In genomic region chr9:118778596-118778995, GRCm38 (mm10) we compare ENCODE assay signal across 17 mouse cellular contexts.
DNase-seq lines count a peak whose midpoint lies in the region; ATAC-seq and TF ChIP-seq lines count a peak whose summit lies in the region.
"Had no signal": no experiment of that assay in that cellular context is flagged by ENCODE, and none has a peak within 500 bp of the region (broad histone marks: within the 10 kb centered on the region; RNA-seq: fewer than 3 reads in every experiment).

No protein-coding gene starts in this region.

- H3K4me3 ChIP-seq in hindbrain, embryonic 16.5 days (ENCODE audit: low read length), result no peak overlapping the region
- H3K4me3 ChIP-seq in hindbrain, embryonic 12.5 days, result no peak overlapping the region
- H3K4me3 ChIP-seq in lung, embryonic 14.5 days (ENCODE audit: low read depth, low read length), result no peak overlapping the region
- H3K4me3 ChIP-seq in embryonic facial prominence, embryonic 13.5 days, result no peak overlapping the region
- H3K4me3 ChIP-seq in limb, embryonic 13.5 days, result no peak overlapping the region
- H3K4me3 ChIP-seq: embryonic facial prominence, embryonic 15.5 days; heart, embryonic 10.5 days had no signal

- no peaks in the 10 kb centered on the region for H3K36me3 ChIP-seq in hindbrain, embryonic 16.5 days (ENCODE audit: control insufficient read depth, insufficient read depth, low read length)
- no peaks in the 10 kb centered on the region for H3K36me3 ChIP-seq in hindbrain, embryonic 12.5 days
- no peaks in the 10 kb centered on the region; the same call in 1 of the 2 replicates for H3K36me3 ChIP-seq in lung, embryonic 14.5 days (ENCODE audit: insufficient read depth)
- 0 out of 2 replicates have a peak, but pooled peaks cover under 1% of the 10 kb centered on the region for H3K36me3 ChIP-seq in embryonic facial prominence, embryonic 13.5 days
- no peaks in the 10 kb centered on the region; the same call in 1 of the 2 replicates for H3K36me3 ChIP-seq in limb, embryonic 13.5 days
- H3K36me3 ChIP-seq: embryonic facial prominence, embryonic 15.5 days had no signal

- no peak overlapping the region for H3K9ac ChIP-seq in hindbrain, embryonic 16.5 days (ENCODE audit: low read depth, low read length)
- H3K9ac ChIP-seq in hindbrain, embryonic 12.5 days, result no peak overlapping the region
- no peak overlapping the region for H3K9ac ChIP-seq in lung, embryonic 14.5 days
- H3K9ac ChIP-seq in embryonic facial prominence, embryonic 13.5 days, result no peak overlapping the region
- no peak overlapping the region for H3K9ac ChIP-seq in limb, embryonic 13.5 days
- H3K9ac ChIP-seq: embryonic facial prominence, embryonic 15.5 days had no signal

- 31% methylated on average over 2 of the region's 2 CpGs for WGBS in hindbrain, embryonic 16.5 days
- WGBS in hindbrain, embryonic 12.5 days, result 54% methylated on average over 2 of the region's 2 CpGs
- 44% methylated on average over 2 of the region's 2 CpGs for WGBS in lung, embryonic 14.5 days
- 39% methylated on average over 2 of the region's 2 CpGs for WGBS in embryonic facial prominence, embryonic 13.5 days
- 33% methylated on average over 2 of the region's 2 CpGs for WGBS in limb, embryonic 13.5 days

- peak; percentile 34; the same call in 1 of the 2 replicates for ATAC-seq in hindbrain, embryonic 16.5 days
- ATAC-seq in hindbrain, embryonic 12.5 days (ENCODE audit: low FRiP score), result no peak
- ATAC-seq in lung, embryonic 14.5 days (ENCODE audit: insufficient read depth), result no peak
- ATAC-seq in embryonic facial prominence, embryonic 13.5 days (ENCODE audit: insufficient number of reproducible peaks, insufficient read depth, low FRiP score, low TSS enrichment, low read depth), result no peak
- ATAC-seq in limb, embryonic 13.5 days (ENCODE audit: low FRiP score, low read depth), result 0 out of 2 replicates have a peak, but pooled peaks have one; percentile 33

- H3K4me1 ChIP-seq in hindbrain, embryonic 16.5 days (ENCODE audit: control insufficient read depth, insufficient read depth, low read depth, low read length), result peaks cover 11% of the 10 kb centered on the region
- peaks cover 6% of the 10 kb centered on the region; the same call in 1 of the 2 replicates for H3K4me1 ChIP-seq in hindbrain, embryonic 12.5 days
- H3K4me1 ChIP-seq in lung, embryonic 14.5 days (ENCODE audit: insufficient read depth), result no peaks in the 10 kb centered on the region
- peaks cover 39% of the 10 kb centered on the region for H3K4me1 ChIP-seq in embryonic facial prominence, embryonic 13.5 days
- peaks cover 45% of the 10 kb centered on the region for H3K4me1 ChIP-seq in limb, embryonic 13.5 days

- H3K4me2 ChIP-seq in hindbrain, embryonic 16.5 days (ENCODE audit: low read length), result no peak overlapping the region
- H3K4me2 ChIP-seq in hindbrain, embryonic 12.5 days (replicated peaks), result no peak overlapping the region
- H3K4me2 ChIP-seq in lung, embryonic 14.5 days, result no peak overlapping the region
- no peak overlapping the region for H3K4me2 ChIP-seq in embryonic facial prominence, embryonic 13.5 days
- H3K4me2 ChIP-seq in limb, embryonic 13.5 days (replicated peaks), result no peak overlapping the region
- H3K4me2 ChIP-seq: embryonic facial prominence, embryonic 15.5 days; midbrain, embryonic 11.5 days had no signal

- no peak overlapping the region for H3K27ac ChIP-seq in hindbrain, embryonic 16.5 days (ENCODE audit: low read depth, low read length)
- no peak overlapping the region for H3K27ac ChIP-seq in hindbrain, embryonic 12.5 days
- no peak overlapping the region for H3K27ac ChIP-seq in lung, embryonic 14.5 days (ENCODE audit: low read depth)
- peak overlapping the region; percentile 48; the same call in 1 of the 2 replicates for H3K27ac ChIP-seq in embryonic facial prominence, embryonic 13.5 days
- 0 out of 2 replicates have a peak overlapping the region, but pooled peaks have one; percentile 29 for H3K27ac ChIP-seq in limb, embryonic 13.5 days
- H3K27ac ChIP-seq: embryonic facial prominence, embryonic 15.5 days; heart, embryonic 10.5 days had no signal

- H3K9me3 ChIP-seq in hindbrain, embryonic 16.5 days (ENCODE audit: control insufficient read depth, low read length), result no peaks in the 10 kb centered on the region
- no peaks in the 10 kb centered on the region for H3K9me3 ChIP-seq in hindbrain, embryonic 12.5 days (replicated peaks)
- H3K9me3 ChIP-seq in lung, embryonic 14.5 days (ENCODE audit: low read depth, low read length), result no peaks in the 10 kb centered on the region
- H3K9me3 ChIP-seq in embryonic facial prominence, embryonic 13.5 days, result no peaks in the 10 kb centered on the region
- H3K9me3 ChIP-seq in limb, embryonic 13.5 days, result no peaks in the 10 kb centered on the region
- H3K9me3 ChIP-seq: embryonic facial prominence, embryonic 15.5 days; heart, embryonic 10.5 days had no signal

- no peaks in the 10 kb centered on the region for H3K27me3 ChIP-seq in hindbrain, embryonic 16.5 days (replicated peaks; ENCODE audit: control insufficient read depth, insufficient read depth, low read length)
- no peaks in the 10 kb centered on the region for H3K27me3 ChIP-seq in hindbrain, embryonic 12.5 days
- H3K27me3 ChIP-seq in lung, embryonic 14.5 days (ENCODE audit: insufficient read depth, low read length), result no peaks in the 10 kb centered on the region
- H3K27me3 ChIP-seq in embryonic facial prominence, embryonic 13.5 days, result no peaks in the 10 kb centered on the region
- no peaks in the 10 kb centered on the region for H3K27me3 ChIP-seq in limb, embryonic 13.5 days
- H3K27me3 ChIP-seq: embryonic facial prominence, embryonic 15.5 days had no signal

- no peak for TF ChIP-seq CTCF in lung, embryonic 14.5 days (IDR thresholded peaks at IDR 0.05; ENCODE audit: low read depth)

- peak; percentile 61 for DNase-seq in lung, embryonic 14.5 days
- DNase-seq in lung, postnatal 14 days, result no peak
- no peak for DNase-seq in layer of hippocampus, adult 18-20 months (ENCODE audit: low spot score in 2 of 2)
- DNase-seq: adrenal gland, adult 2 months; cerebellum, adult 11-12 months; gastrocnemius, postnatal 25 days; left cerebral cortex, postnatal 4 days; lung, postnatal 4 days; right cerebral cortex, postnatal 4 days; thymus, postnatal 25 days had no signal

Comparison
In these comparisons a context has a peak if more than half of its experiments do, and no peak if none do; other contexts are left out.
1. ATAC-seq: peak in hindbrain, embryonic 16.5 days (single experiment) and limb, embryonic 13.5 days (single experiment); none in hindbrain, embryonic 12.5 days (single experiment), lung, embryonic 14.5 days (single experiment) and embryonic facial prominence, embryonic 13.5 days (single experiment).
2. H3K27ac ChIP-seq: peak in embryonic facial prominence, embryonic 13.5 days (single experiment) and limb, embryonic 13.5 days (single experiment); none in hindbrain, embryonic 16.5 days (single experiment), hindbrain, embryonic 12.5 days (single experiment) and lung, embryonic 14.5 days (single experiment).